Mouse (Mus musculus) thymus, adult 2 months (tissue): ENCODE data around the gene Slc30a5. TPM values are rescaled to one million over a fixed set of nuclear protein-coding genes. Genes with fewer than 3 reads are reported as not detected.

ENCODE experiments used
- DNase-seq: peaks from one replicate; pipeline ENCODE4 v3.0.0; 2021
- H3K27ac ChIP-seq: fragments of 200-500 bp; 2 replicates; pipeline ENCODE4 v1.5.1; 2012; ENCODE audit warnings: low read length, control low read depth; ENCODE audit not compliant: control insufficient read depth, insufficient read depth
- H3K27me3 ChIP-seq: fragments of 200-500 bp; 2 replicates; pipeline ENCODE4 v1.6.1; 2012; ENCODE audit warnings: mild to moderate bottlenecking, low read length, moderate library complexity, mixed read lengths; ENCODE audit not compliant: control insufficient read depth, insufficient read depth
- H3K36me3 ChIP-seq: fragments of 200-500 bp; 2 replicates; pipeline ENCODE4 v1.6.1; 2012; ENCODE audit warnings: mild to moderate bottlenecking, low read length, moderate library complexity; ENCODE audit not compliant: control insufficient read depth, insufficient read depth
- H3K4me1 ChIP-seq: fragments of 200-500 bp; replicated peaks from 2 replicates; pipeline ENCODE4 v1.6.1; 2012; ENCODE audit warnings: low read length; ENCODE audit not compliant: control insufficient read depth, insufficient read depth
- H3K4me3 ChIP-seq: fragments of 200-500 bp; 2 replicates; pipeline ENCODE4 v1.5.1; 2012; ENCODE audit warnings: mild to moderate bottlenecking, low read length, control low read depth, moderate library complexity; ENCODE audit not compliant: control insufficient read depth, insufficient read depth
- CTCF ChIP-seq: fragments of 200-500 bp; IDR thresholded peaks from 2 replicates; pipeline ENCODE4 v1.5.1; 2012; ENCODE audit warnings: mild to moderate bottlenecking, control low read depth, low read length, moderate library complexity, borderline replicate concordance; ENCODE audit not compliant: control insufficient read depth, poor library complexity, insufficient read depth; ENCODE audit errors: extremely low read depth
- POLR2A ChIP-seq: fragments of 200-500 bp; IDR thresholded peaks from 2 replicates; pipeline ENCODE4 v1.6.1; 2012; ENCODE audit warnings: mild to moderate bottlenecking, low read length, control low read depth, moderate library complexity; ENCODE audit not compliant: control insufficient read depth, poor library complexity, insufficient read depth; ENCODE audit errors: extremely low read depth
- WGBS: fragments of 180-500 bp; shearing (Covaris S2); methylation state at CpG from one replicate; pipeline ENCODE4 v1.1.7; 2018; 5-methylcytosine and 5-hydroxymethylcytosine counted together
- polyA plus RNA-seq: library from polyadenylated mRNA; depleted of rRNA; stranded (reverse); fragments of >200 nt; gene quantifications from 2 replicates; pipeline ENCODE4 v1.2.3, GENCODE M21; 2012; rRNA removed

Gene Slc30a5
- polyA plus RNA-seq = 31.4 and 33.4 TPM in 2 replicates

DNA sequence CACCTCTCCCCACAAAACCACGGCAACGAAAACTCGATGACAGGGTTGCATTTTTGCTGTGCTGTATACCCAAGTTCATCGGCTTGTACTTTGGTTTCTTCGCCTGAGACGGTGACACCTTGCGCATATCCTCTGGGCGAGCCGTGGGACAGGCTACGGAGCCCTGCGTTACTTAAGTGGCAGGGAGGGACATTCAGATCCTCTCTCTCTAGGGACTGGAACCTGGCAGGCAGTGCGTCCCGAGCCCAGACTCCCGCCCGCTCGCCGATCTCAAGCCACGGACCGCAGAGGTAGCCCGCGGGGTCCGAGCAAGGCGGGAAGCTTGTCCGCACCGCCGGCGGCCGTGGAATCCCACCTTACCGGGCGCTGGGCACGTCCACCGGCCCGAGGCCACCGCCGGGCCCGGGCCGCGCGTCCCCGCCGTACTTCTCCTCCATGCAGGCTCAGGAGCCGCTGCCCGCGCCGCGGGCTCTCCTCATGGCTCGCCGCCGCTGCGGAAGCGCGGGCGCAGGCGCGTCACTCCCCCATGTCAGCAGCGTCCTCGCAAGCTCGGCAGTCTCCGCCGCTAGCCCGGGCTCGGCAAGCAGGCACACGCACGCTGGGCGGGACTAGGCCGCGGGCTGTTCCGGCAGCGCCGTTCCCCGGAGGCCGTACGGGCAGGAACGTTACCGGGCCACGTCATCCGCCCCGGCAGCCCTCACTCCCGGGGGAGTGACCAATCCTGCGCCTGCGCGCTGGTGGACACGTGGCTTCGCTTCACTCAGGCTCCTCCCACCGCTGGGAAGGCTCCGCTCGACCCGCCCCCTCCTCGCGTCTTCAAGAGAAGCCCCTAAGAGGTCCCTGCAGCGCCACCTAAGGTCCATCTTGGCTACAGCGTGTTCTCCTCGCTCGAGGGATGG lies at the start of gene Slc30a5:
Gene Slc30a5, minus strand, starts transcription at position 687 of the 899 bp plus-strand sequence.
- Histone ChIP-seq H3K4me3 (peak within 1 kb of the TSS; percentile 69), H3K27me3 (no peaks in the 10 kb centered on the region), H3K36me3 (peaks cover under 1% of the 10 kb centered on the region; the same call in 1 of the 2 replicates), H3K27ac (peak within 1 kb of the TSS; percentile 14), H3K4me1 (no peaks in the 10 kb centered on the region; the same call in 1 of the 2 replicates)
- TF ChIP-seq CTCF (peak; percentile 83), POLR2A (peak; percentile 68)
- under 1% methylated on average over 94 of the region's 94 CpGs for WGBS
- DNase-seq = peak; percentile 100

DNA sequence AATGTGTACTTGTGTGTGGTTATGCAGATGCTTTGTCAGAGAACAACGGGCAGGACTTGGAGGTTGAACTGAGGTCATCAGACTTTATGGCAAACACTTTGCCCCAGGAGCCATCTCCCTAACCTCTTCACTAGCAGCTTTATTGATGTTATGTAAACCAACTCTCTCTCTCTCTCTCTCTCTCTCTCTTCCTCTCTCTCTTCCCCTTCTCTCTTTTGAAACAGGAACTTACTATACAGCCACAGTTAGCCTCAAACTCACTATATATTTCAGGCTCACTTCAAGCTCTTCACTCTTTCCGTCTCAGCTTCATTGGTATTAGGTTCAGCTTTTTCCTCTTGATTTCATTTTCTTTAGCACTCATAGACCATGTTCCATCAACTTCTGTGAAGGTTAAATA lies 48.7 kb upstream of the Slc30a5 start:
- TF ChIP-seq POLR2A (no peak), CTCF (no peak)
- Histone ChIP-seq H3K27ac (no peak overlapping the region), H3K27me3 (no peaks in the 10 kb centered on the region), H3K4me1 (no peaks in the 10 kb centered on the region), H3K4me3 (no peak overlapping the region), H3K36me3 (no peaks in the 10 kb centered on the region)
- 64% methylated on average over 2 of the region's 2 CpGs for WGBS
- DNase-seq = no peak

GRCm38 (mm10) chr13:100879806-100880205 lies 46.6 kb upstream of the Slc30a5 start:
- Histone ChIP-seq H3K4me3 (no peak overlapping the region), H3K4me1 (no peaks in the 10 kb centered on the region), H3K27me3 (no peaks in the 10 kb centered on the region), H3K27ac (no peak overlapping the region), H3K36me3 (no peaks in the 10 kb centered on the region)
- no peak for DNase-seq
- 89% methylated on average over 3 of the region's 3 CpGs for WGBS
- no peak for TF ChIP-seq CTCF
- TF ChIP-seq POLR2A = no peak

- TF ChIP-seq POLR2A = no peak
- no peak for TF ChIP-seq CTCF
- 98% methylated on average over 3 of the region's 3 CpGs for WGBS
- no peaks in the 10 kb centered on the region for H3K4me1 ChIP-seq
These were observed 46.1 kb upstream of the Slc30a5 start for GRCm38 (mm10) chr13:100879326-100879725.

DNA sequence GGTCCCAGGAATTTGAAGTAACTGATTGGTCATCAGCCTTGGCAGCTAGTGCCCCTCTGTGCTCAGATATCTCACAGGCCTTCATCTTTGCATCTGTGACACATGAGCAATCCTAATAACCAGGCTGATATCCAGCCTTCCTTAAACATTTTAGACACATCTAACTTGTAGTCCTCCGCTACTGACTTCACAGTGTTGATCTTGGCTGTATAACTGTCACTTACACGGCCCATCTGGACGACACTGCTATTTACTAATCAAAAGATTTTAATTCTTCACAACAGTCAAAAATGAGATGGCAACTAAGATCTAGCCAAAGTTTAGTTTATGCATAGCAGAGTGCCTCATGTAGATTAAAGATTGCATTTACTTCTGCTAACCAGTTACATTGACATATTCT lies 45.0 kb upstream of the Slc30a5 start:
- Histone ChIP-seq H3K27me3 (no peaks in the 10 kb centered on the region), H3K27ac (no peak overlapping the region), H3K36me3 (no peaks in the 10 kb centered on the region), H3K4me1 (no peaks in the 10 kb centered on the region), H3K4me3 (no peak overlapping the region)
- no peak for TF ChIP-seq POLR2A
- no peak for TF ChIP-seq CTCF
- DNase-seq = no peak
- WGBS = 92% methylated on average over 3 of the region's 3 CpGs

More at GRCm38 (mm10) chr13:100879326-100879725, 46.1 kb upstream of the Slc30a5 start:
- no peak overlapping the region for H3K4me3 ChIP-seq
- H3K36me3 ChIP-seq = no peaks in the 10 kb centered on the region
- no peaks in the 10 kb centered on the region for H3K27me3 ChIP-seq
- DNase-seq = no peak
- no peak overlapping the region for H3K27ac ChIP-seq

DNA sequence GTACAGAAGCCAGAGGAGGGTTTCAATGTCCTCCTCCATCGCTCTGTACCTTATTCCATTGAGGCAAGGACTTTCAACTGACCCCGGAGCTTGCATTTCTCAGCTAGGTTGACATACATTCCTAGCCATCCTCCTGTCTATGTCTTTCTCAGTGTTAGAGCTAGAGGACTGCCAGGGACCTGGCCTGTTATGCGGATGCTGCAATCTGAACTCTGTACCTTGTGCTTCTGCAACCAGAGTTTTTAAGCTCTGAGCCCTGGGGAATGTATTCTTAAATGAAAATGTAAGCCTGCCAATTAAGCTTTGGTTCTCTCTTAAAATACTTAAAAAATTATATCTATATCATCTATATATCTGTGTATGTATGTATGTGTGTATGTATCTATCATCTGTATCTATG lies 44.5 kb upstream of the Slc30a5 start:
- H3K4me1 ChIP-seq = no peaks in the 10 kb centered on the region
- no peaks in the 10 kb centered on the region for H3K36me3 ChIP-seq
- no peak overlapping the region for H3K4me3 ChIP-seq
- no peaks in the 10 kb centered on the region for H3K27me3 ChIP-seq
- DNase-seq = no peak
- no peak overlapping the region for H3K27ac ChIP-seq
- TF ChIP-seq POLR2A = no peak
- TF ChIP-seq CTCF = no peak
- 96% methylated on average over 3 of the region's 3 CpGs for WGBS

- no peak for DNase-seq
- 78% methylated on average over 4 of the region's 4 CpGs for WGBS
- H3K36me3 ChIP-seq = no peaks in the 10 kb centered on the region
- TF ChIP-seq POLR2A (no peak), CTCF (no peak)
- no peak overlapping the region for H3K4me3 ChIP-seq
- no peak overlapping the region for H3K27ac ChIP-seq
- no peaks in the 10 kb centered on the region for H3K4me1 ChIP-seq
- no peaks in the 10 kb centered on the region for H3K27me3 ChIP-seq
These were observed 41.9 kb upstream of the Slc30a5 start for GRCm38 (mm10) chr13:100875103-100875502.
